Mouse (Mus musculus) olfactory bulb, adult 2 months (tissue): Measurements from ENCODE around the gene Zfp607b.

Experiments
- CTCF ChIP-seq: fragments of 200-500 bp; IDR thresholded peaks from 2 replicates; pipeline ENCODE4 v1.5.1; 2012; ENCODE audit warnings: low read depth, mild to moderate bottlenecking, low read length, moderate library complexity; ENCODE audit not compliant: insufficient read depth
- POLR2A ChIP-seq: fragments of 200-500 bp; IDR thresholded peaks from 2 replicates; pipeline ENCODE4 v1.6.1; 2012; ENCODE audit warnings: mild to moderate bottlenecking, low read depth, low read length, moderate library complexity; ENCODE audit not compliant: insufficient read depth

GRCm38 (mm10) chr7:27731946-27732345, 42.8 kb downstream of the Zfp607b start:
- TF ChIP-seq CTCF (no peak), POLR2A (no peak)
